Mouse (Mus musculus) c-Kit-positive CD71-negative TER-119-negative erythroid progenitor cells, embryonic 14.5 days (primary cell): Measurements from ENCODE around the gene Zfp955b.
"Not testable (repeated sequence)": the region's sequence is repeated elsewhere in the genome, so short reads cannot be mapped to it uniquely, and the experiment has no call there.

ENCODE experiments used
- DNase-seq: peaks from one replicate; pipeline ENCODE4 v3.0.0-alpha.2; 2013; ENCODE audit warnings: low read depth

The Zfp955b gene

DNA sequence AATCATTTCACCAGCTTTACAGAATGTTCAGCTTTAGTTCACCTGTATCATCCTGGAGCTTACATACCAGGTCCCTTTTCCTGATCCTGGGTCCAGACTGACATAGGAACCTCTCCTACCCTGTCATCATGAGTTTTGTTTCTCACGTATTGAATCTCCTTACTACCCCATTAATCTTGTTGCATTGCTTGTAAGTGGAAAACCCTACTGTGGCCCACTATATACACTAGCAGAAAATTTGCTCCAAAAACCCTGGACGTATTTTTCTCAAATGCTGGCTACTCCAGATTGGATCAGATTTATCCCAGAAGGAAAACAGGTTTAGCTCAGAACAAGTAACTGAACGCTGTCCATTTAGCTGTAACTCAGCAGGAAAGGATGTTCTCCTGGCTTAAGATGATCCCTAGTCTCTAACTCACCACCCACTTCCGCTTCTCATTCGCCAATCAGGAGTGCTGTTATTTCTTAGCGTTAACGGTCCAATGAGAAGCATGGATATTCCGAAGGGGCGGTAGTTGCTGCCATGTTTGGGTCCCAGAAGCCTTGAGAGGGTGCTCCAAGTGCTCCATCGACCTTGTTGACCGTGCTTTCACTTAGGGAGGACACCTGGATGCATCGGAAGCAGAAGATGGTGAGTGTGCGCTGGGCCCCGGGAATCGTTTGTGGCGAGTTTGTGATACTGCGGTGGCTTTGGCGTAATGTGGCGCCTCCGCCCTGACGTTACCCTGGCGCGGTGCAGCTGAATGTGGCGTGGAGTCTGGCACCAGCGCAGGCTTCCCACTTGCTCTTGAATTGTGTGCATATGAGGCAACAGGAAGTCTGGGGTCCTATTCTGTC lies at the start of gene Zfp955b:
Zfp955b (plus strand) TSS at position 506 of the 837 bp plus-strand sequence.
- DNase-seq = not testable (repeated sequence)

DNA sequence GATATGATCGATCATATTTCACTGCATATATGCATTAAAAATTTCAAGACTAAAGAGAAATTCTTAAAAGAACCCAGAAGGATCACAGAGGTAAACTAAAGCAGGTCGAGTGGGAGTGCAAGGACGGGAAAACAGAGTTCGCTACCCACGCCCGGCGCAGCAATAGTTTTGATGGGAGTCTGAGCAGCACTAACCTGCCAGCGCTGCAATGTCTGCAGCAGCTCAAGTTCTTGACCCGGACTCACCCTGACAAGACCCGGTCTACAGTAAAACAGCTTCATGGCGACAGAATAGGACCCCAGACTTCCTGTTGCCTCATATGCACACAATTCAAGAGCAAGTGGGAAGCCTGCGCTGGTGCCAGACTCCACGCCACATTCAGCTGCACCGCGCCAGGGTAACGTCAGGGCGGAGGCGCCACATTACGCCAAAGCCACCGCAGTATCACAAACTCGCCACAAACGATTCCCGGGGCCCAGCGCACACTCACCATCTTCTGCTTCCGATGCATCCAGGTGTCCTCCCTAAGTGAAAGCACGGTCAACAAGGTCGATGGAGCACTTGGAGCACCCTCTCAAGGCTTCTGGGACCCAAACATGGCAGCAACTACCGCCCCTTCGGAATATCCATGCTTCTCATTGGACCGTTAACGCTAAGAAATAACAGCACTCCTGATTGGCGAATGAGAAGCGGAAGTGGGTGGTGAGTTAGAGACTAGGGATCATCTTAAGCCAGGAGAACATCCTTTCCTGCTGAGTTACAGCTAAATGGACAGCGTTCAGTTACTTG lies 34.6 kb upstream of the Zfp955b start, which contains the start of gene Zfp955a:
Zfp955a (minus strand) TSS at position 616 of the 789 bp plus-strand sequence.
- DNase-seq = not testable (repeated sequence)

DNA sequence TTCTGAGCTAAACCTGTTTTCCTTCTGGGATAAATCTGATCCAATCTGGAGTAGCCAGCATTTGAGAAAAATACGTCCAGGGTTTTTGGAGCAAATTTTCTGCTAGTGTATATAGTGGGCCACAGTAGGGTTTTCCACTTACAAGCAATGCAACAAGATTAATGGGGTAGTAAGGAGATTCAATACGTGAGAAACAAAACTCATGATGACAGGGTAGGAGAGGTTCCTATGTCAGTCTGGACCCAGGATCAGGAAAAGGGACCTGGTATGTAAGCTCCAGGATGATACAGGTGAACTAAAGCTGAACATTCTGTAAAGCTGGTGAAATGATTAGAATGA lies 34.1 kb upstream of the Zfp955b start:
- not testable (repeated sequence) for DNase-seq

DNA sequence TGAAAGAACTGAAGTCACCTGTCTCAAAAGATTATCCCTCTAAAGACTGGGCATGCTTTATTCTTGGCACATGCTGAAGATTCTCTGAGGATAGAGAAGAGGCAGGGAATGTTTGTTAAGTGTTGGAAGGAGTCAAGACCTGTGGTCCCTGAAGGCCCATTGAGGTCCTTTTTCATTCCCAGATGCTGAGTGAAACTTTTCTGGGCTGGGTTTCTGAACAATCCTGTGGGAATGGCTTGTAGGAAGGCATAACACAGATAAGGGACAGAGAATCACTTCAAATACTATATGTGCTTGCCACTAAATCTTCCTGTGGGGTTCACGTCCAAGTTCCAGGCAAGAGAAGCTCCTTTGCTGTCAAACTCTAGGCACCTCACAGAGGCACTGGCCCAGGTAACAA lies 25.0 kb upstream of the Zfp955b start, which contains the start of gene Olfr63:
Olfr63 (plus strand) TSS at position 301 of the 400 bp plus-strand sequence.
- no peak for DNase-seq

DNA sequence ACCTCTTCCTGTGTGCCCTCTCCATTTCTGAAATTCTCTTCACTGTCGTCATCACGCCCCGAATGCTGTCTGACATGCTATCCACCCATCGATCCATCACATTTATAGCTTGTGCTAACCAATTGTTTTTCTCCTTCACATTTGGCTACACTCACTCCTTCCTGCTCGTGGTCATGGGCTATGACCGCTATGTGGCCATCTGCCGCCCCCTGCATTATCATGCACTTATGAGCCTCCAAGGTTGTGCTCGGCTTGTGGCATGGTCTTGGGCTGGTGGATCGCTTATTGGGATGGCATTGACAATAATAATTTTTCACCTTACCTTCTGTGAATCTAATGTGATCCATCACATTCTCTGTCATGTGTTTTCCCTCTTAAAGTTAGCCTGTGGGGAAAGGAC lies 20.4 kb upstream of the Zfp955b start:
- no peak for DNase-seq

DNA sequence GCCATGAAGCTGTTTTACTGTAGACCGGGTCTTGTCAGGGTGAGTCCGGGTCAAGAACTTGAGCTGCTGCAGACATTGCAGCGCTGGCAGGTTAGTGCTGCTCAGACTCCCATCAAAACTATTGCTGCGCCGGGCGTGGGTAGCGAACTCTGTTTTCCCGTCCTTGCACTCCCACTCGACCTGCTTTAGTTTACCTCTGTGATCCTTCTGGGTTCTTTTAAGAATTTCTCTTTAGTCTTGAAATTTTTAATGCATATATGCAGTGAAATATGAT lies 469 bp downstream of the Zfp955b start:
- not testable (repeated sequence) for DNase-seq

DNA sequence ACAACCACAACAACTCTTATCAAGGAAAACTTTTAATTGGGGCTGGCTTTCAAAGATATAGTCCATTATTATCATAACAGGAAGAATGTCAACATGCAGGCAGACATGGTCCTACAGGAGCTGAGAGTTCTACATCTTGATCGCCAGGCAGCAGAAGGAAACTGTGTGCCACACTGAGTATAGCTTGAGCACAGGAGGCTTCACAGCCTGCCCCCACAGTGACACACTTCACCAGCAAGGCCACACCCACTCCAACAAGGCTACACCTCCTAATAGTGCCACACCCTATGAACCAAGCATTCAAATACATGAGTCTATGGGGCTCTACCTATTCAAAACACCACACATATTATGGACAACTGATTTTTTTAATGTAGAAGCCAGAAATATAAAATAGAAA lies 63.6 kb downstream of the Zfp955b start:
- no peak for DNase-seq
